ENCODE assay signal across 17 mouse cellular contexts in the genomic region with DNA sequence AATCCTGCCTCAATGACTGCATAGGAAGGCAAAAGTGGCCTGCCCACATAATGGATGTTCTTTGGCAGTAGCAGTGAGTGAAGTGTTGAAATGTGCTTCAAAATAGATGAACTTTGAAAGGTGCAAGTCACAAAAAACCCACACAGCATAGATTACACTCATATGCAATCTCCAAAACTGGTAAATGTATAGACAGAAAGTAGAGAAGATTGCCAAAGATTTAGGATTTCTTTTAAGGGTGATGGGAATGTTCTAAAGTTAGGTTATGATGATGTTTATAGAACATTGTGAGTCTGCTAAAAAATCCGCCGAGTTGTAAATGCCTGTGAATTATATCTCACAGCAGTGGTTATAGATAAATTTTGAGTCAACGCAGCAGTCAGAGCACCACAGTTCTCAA.
DNase-seq lines count a peak whose midpoint lies in the region.
"Had no signal": no experiment of that assay in that cellular context is flagged by ENCODE, and none has a peak within 500 bp of the region (broad histone marks: within the 10 kb centered on the region; RNA-seq: fewer than 3 reads in every experiment).

No protein-coding gene starts in this region.

- peak; percentile 47 to 62 for DNase-seq in frontal cortex, adult 2 months (ENCODE audit: extremely low spot score in 1 of 2, low spot score in 1 of 2)
- DNase-seq in frontal cortex, postnatal 14 days (ENCODE audit: low spot score in 2 of 2), result no peak
- peak; percentile 15 to 27 for DNase-seq in left cerebral cortex, adult 9 months (ENCODE audit: low spot score in 2 of 2)
- DNase-seq in left cerebral cortex, adult 18-20 months (ENCODE audit: low spot score in 2 of 2), result no peak
- peak; percentile 64 for DNase-seq in brain, adult 2 months (ENCODE audit: low read depth, low spot score)
- peak; percentile 60 for DNase-seq in telencephalon, adult 2 months (ENCODE audit: low read depth, low spot score)
- no peak for DNase-seq in ovary, postnatal 10 days (ENCODE audit: low spot score)
- DNase-seq: adrenal gland, postnatal 10 days; B cell, adult 2 months; cerebellum, adult 11-12 months; cerebellum, adult 8-10 months; cerebellum, postnatal 10 days; cerebellum, postnatal 36 days; embryo, embryonic 11 days; gastrocnemius, postnatal 10 days; gastrocnemius, postnatal 36 days; heart, adult 11 months had no signal

Comparison
In these comparisons a context has a peak if more than half of its experiments do, and no peak if none do; other contexts are left out.
1. DNase-seq: peak in frontal cortex, adult 2 months (2 of 2), left cerebral cortex, adult 9 months (2 of 2), brain, adult 2 months (single experiment) and telencephalon, adult 2 months (single experiment); none in frontal cortex, postnatal 14 days (0 of 2), left cerebral cortex, adult 18-20 months (0 of 2) and ovary, postnatal 10 days (single experiment).